Mouse (Mus musculus): Measurements from ENCODE around the gene Prdm16.

Gene Prdm16

DNA sequence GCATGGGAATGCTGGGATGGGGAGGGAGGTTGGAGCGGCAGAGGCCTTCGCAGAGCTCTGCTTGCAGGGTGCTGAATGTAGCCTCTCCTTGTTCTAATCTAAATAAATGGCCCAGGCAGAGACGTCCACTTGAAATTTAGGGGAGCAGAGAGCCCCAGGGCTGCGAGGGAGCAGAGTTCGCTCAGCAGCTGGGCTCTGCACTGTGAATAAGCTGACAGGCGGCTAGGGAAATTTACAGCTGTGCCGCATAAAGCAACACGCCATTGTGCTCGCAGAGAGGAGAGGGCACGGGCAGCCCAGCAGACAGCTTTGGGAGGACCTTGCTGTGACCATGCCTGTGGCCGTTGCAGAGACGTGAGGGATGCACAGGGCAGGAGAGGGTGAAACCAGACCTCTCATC, 305.4 kb downstream of the Prdm16 start:
- no peak for DNase-seq (ENCODE audit: low spot score)

DNA sequence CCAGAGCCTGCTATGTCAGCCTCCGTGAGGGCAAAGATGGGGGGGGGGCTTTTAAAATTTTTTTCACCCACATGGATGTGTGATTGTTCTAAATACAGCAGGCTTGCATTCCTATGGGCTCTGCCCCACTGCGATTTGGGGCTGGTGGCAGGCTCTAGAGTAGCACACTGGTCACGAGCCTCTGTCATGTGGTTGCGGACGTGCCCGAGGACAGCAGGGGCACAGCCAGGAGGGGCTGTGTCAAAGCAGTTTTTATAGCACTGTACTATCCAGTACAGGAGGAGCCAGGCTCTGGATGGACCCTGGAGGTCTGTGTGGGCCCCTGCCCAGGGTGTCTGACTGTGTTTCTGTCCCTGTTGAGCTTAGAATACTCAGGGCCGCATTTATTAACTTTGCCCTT, 306.7 kb downstream of the Prdm16 start:
- no peak for DNase-seq (ENCODE audit: low spot score)

DNA sequence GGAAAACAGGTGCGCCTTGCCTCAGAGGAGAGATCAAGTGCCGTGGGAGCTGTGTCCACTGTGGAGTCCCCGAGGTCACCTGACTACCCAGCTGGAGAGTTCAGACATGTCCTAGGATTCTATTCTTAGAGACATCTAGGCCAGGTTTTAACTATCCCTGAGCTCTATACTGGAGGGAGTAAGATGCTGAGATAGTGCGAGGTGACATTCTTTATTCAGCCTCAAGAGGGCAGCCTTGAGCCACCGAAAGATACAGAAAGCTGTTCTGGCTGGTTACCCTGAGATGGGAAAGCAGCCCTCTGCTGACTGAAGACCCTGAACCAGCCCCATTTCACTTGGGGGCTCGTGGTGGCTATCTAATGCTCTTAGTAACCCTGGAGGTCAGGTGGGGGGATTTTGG, 307.8 kb downstream of the Prdm16 start:
- DNase-seq (ENCODE audit: low spot score) = peak; percentile 95

DNA sequence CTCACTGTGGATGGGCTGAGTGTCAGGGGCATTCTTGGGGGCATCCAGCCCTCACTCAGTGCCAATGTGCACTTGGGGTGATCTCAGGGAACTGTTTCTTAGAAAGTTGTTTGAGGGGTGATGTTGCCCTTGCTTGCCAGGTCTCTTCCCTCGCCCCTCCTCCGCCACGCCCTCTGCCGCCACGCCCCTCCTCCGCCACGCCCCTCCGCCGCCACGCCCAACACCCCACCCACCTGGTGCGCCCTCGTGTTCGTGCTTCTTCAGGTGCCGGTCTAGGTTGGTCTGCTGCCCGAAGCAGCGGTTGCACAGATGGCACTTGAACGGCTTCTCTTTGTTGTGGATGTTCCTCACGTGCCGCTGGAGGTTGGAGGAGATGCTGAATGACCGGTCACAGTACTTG, 308.2 kb downstream of the Prdm16 start:
- no peak for DNase-seq (ENCODE audit: low spot score)

DNA sequence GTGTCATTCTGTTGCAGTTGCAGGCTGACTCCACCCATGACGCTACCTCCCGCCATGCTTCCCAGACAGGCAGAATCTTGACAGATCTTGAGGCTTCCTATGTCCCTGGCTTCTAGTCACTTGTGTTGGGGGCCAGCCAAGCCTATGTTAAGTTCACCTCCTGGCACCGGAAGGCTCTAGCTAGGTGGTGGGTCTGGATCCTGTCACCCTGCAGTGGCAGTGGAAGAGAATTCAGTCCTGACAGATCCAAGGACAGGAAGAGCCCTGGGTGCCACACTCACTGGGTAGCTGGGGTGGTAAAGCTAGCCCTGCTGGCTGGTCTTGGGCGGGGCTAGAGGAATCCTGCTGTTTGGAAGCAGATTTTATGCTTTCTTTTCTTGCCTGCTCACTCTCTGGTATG, 311.3 kb downstream of the Prdm16 start:
- DNase-seq (ENCODE audit: low spot score) = no peak

DNA sequence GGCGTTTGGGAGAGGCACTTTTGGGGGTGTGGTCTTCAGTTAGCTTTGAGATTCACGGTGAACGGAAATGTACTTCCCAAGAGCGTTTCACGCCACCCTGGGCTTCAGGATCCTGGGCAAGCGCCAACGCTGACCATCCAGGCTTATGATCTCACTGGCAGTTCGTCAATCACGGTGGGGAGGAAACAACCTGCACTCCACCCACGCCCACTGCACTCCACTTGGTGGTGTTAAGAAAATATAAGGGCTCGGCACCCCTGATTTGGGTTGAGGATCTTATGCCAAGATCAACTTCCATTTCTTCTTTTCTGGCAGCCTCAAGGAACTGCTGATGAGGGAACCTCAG, 323.1 kb downstream of the Prdm16 start:
- no peak for DNase-seq (ENCODE audit: low spot score)

DNA sequence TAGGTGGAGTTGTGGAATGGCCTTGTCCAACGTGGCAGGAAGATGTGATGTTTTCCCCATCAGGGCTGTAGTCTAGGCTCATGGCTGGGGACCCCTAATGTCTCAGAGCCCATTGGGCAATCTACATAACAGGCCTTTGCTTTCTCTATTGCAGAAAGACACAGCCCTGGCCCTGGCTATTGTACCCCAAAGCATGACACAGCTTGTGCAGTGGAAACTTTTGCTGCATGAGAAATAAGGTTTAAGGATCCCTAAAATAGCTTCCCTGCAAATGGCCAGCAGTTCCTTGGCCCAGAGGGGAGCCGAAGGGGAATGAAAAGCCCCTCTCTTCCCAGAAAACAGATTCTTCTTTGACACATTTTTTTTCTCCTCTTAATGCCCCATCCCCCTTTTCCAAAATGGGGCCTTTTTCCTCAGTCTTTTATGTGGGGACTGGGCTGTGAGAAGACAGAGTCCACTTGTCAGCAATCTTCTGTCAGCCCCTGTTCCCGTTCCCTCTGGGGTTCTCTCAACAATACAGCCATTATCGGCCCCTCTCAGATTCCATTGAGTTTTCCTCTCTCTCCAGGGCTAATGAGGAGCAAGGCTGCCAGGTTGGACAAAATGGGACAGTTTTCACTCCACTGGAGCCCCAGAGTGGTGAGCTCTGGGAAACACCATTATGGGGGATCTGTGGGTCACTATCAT, 323.6 kb downstream of the Prdm16 start:
- DNase-seq (ENCODE audit: low spot score) = no peak

DNA sequence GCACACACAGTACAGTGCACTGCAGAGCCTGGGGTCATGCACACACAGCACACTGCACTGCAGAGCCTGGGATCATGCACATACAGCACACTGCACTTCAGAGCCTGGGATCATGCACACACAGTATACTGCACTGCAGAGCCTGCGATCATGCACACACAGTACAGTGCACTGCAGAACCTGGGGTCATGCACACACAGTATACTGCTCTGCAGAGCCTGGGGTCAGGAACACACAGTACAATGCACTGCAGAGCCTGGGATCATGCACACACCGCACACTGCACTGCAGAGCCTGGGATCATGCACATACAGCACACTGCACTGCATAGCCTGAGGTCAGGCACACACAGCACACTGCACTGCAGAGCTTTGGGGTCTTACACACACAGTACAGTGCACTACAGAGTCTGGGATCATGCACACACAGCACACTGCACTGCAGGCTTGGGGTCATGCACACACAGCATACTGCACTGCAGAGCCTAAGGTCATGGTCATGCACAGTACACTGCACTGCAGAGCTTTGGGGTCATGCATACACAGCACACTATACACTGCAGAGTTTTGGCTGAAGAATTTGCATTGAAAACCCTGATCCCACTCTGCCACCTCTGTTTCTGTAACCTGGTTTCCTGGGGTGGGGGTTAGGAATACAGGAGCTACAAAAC, 324.4 kb downstream of the Prdm16 start:
- no peak for DNase-seq (ENCODE audit: low spot score)

DNA sequence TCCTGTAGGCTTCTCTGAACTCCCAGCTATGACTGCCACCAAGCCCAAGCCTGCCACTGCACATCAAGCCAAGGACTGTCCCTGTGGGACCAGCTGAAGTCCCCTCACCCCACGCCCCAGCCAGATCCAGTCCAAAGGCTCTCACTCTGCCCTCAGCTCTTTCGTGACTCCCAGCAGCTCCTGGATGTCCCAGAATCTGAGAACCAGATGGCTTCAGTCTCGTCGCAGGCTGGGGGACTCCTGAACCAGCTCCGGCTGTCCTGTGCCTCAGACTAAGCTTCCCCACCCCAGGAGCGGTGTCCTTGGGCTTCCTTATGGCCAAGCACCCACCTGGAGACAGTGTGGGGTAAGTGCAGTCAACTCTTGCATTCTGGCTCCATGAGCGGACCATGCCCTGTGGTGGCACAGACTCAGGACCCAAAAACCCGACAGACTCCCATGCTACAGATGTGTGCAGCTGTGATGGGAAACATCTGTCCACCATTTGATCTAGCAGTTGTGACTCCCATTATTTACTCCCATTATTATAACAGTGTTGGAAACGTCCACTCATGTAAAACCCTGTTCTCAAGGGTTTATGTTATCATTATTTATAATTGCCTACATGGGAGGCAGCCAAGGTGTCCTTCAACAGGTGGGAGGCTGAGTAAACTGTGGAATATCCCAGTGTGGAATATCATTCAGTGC, 326.0 kb downstream of the Prdm16 start:
- DNase-seq (ENCODE audit: low spot score) = no peak

DNA sequence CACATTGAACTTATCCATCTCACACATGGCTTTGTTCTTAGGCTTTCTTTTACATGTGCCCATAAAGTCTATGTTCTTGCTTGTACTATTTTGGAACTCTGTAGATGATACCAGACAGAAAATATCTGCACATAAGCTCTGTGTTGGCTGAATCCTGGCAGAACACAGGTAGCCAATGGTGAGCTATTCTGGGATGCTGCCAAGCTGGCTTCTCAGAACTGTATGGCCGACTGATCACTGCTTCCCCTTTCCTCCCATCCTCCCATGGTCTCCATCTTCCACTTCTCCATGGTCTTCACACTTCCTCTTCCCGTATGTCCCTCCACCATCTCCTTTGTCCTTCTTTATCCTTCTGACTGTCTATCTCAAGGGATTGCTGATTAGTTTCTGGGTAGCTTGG, 327.5 kb downstream of the Prdm16 start:
- DNase-seq (ENCODE audit: low spot score) = no peak

DNA sequence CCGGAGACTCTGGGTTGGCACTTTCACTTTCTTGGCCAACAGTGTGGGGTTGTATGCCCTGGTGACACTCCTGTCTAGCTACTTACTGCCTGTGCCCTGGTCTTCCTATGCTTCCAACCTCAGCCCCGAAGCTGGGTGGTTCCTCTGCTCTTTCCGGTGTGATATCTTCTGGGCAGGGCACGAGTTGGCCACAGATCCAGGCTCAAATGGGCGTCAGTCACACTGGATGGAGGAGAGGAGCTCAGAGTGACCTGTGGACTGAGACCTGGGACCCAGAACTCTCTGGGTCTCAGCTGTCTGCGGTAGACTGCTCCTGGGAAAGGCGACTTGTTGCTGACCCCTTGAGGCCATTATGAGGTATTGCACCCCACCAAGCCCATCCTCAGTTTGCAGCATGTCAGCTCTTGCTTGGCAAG, 335.2 kb downstream of the Prdm16 start, which contains the start of gene Arhgef16:
Arhgef16 (minus strand) TSS at position 211 of the 416 bp plus-strand sequence.
- DNase-seq (ENCODE audit: low spot score) = peak; percentile 86

DNA sequence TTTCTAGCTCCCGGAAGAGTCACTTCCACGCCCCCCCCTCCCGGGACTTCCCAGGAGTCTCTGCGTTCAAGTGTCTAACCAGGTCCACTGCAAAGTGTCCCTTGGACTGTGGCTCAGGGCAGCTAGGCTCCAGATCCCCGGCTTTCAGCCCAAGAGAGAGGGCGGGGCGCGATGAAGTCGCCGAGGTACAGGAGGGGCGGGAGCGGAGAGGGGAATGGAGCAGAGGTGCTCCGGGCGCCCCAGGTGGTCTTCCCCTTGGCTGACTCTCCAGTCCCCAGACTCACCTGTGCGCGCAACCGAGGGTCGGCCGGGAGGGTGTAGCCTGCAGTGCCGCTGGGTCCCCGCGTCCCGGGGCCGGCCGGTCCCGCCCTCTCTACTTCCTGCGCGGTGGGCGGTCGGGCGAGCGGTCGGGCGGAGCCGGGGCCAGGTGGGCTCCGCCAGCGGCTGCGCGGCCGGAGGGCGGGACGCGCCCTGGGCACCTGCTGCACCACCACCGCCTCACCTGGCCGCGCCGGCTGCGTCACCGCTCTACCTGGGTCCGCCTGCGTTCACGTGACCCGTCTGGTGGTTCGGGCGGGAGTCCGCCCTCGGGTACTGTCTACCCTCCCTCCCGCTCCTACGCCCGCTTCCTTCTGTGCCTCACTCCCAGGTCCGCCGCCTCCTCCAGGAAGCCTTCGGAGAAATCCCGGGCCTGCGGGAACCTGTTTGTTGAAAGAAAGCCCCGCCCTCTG, 337.0 kb downstream of the Prdm16 start:
- DNase-seq (ENCODE audit: low spot score) = peak; percentile 38

DNA sequence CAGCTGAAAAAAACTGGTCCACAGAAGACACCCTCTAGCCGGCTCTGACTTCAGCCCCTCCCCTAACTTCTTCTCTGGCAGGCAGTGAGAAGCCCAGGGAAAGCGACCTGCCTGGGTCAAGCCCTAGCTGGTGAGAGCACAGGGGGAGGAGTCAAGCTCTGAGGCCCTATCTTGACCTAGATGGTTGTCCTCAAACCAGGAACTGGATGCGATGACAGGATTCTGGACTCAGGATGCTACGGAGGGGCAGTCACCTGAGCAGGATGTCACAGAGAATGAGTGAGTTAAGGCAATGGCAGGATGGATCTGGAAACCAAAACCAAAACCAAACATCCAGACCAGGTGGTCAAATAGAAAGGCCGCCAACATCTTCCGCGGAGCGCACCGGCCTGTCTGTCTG, 338.9 kb downstream of the Prdm16 start:
- peak; percentile 64 for DNase-seq (ENCODE audit: low spot score)

DNA sequence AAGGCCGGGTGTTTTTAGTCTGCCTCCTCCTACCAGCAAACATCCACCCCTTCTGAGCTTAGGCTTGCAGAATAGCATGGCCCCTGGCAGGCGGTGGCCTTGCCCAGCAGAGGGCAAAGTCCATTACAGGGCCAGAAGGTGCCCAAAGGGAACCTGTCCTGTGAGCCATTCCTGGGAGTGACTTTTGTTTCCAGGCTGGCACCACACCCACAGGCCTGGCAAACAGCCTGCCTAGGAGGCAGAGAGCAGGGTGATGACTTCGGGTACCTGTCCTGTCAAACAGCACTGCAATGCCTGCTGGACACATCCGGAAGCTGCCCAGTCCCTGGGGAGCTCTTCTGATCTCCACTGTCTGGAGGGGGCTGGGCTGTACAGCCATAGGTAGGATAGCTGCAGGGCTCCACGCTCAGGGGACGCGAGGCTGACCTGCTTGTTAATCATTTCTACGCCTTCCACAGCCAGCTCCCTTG, 342.4 kb downstream of the Prdm16 start:
- no peak for DNase-seq (ENCODE audit: low spot score)

DNA sequence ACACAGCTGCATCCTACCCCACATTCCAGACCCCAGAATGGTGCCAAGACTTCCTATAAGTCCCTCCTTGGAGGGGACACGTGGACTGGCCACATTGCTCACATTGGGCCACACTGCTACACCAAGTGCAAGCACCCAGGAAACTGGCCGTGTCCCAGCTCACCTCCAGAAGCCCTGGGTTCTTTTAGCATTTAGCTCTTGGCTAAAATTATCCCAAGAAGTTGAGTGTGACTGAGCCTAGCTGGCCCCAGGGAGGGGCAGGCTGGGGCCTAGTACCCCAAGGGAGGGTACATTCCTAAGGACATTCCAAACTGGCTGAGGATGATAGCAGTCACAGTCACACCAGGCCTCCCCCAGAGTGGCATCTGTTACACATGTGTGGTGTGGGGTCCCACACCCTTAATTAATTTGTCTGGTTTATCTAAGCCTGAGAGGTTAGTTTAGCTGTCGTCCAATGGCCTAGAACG, 342.9 kb downstream of the Prdm16 start:
- DNase-seq (ENCODE audit: low spot score) = no peak

DNA sequence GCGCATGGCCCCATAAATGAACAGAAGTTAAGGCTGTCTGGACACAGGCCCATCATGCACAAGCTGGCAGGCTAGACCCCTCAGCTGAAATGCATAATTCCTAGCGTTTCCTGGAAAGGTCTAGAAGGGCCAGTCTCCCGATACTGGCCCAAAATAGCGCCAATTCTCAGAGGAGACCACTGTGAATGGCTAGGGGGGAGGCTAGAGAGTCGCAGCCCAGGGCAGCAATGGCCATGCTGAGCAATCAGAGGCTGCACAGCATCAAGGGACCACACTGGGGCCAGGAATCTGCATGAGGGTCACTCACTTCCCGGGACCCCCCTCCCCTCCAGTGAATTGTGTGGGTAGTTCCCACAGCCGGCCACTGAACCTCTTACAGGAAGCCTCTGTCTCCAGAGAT, 353.0 kb downstream of the Prdm16 start:
- no peak for DNase-seq (ENCODE audit: low spot score)

DNA sequence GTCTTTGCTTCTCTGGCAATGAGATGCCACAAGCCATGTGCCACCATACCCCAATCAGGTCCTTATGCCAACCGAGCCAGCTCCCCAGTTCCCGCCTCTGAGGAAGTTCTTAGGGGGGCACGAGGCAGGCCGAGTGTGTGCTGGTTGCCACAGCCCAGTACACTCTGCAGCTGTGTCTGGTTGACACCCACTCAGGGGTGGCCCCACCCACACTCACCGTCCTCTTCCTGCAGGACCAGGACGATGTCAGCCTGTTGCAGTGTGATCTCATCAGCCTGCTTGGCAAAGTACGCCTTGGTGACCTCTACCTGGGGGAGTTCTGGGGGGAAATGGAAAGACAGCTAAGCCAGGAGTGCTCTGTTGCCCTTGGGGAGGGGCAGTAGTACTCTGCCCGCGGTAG, 357.2 kb downstream of the Prdm16 start:
- no peak for DNase-seq (ENCODE audit: low spot score)

DNA sequence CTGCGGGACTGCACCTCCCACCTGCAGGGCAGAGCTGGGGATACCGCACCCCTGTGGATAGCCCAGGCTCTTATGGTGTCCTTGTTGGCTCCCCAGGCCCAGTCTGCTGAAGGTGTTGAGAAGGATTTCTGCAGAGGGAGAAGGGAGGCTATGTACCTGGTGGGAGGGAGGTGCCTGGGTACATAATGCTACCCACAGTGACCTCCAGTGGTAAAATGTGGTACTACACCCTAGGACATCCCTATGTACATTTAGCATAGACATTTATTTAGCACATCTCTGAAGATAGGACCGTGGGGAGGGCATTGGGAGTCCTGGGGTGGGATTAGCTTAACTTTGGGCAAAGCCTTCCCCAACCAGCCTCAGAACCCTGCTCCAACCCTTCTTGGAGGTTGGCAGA, 363.7 kb downstream of the Prdm16 start:
- DNase-seq (ENCODE audit: low spot score) = peak; percentile 86

DNA sequence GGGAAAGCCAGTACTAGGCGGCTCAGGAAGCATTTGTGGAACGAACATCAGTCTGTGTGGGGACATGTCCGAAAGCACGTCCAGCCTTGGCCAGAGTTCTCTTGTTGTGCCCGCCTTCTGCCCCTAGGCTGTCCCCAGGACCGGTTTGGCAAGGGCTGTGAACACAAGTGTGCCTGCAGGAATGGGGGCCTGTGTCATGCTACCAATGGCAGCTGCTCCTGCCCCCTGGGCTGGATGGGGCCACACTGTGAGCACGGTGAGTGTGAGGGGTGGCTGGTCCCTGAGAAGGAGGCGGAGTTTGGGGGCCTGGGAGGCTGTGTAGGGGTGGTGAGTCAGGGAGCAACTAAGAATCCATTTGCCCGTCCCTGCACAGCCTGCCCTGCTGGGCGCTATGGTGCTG, 367.2 kb downstream of the Prdm16 start:
- no peak for DNase-seq (ENCODE audit: low spot score)

DNA sequence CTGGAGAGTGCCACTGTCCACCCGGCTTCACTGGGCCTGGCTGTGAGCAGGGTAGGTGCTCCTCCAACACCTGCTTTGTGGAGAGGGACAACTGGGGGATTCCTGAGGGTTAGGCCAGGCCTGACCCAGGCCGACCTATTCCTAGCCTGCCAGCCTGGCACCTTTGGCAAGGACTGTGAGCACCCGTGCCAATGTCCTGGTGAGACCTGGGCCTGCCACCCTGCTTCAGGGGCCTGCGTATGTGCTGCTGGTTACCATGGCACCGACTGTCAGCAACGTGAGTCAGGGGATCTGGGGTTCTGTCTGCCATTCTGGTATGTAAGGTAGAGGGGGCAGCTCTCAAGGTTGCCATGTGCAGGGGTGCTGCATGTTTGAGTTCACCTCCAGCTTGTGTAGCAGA, 369.2 kb downstream of the Prdm16 start:
- no peak for DNase-seq (ENCODE audit: low spot score)

Measured in retina, embryonic 14.5 days (tissue).